Mouse (Mus musculus): ENCODE results near the gene Tmem189. TPM values are rescaled to one million over a fixed set of nuclear protein-coding genes. Genes with fewer than 3 reads are reported as not detected.

The Tmem189 gene
- polyA plus RNA-seq, 1 experiment from 2014 or later = 40.9 TPM

DNA sequence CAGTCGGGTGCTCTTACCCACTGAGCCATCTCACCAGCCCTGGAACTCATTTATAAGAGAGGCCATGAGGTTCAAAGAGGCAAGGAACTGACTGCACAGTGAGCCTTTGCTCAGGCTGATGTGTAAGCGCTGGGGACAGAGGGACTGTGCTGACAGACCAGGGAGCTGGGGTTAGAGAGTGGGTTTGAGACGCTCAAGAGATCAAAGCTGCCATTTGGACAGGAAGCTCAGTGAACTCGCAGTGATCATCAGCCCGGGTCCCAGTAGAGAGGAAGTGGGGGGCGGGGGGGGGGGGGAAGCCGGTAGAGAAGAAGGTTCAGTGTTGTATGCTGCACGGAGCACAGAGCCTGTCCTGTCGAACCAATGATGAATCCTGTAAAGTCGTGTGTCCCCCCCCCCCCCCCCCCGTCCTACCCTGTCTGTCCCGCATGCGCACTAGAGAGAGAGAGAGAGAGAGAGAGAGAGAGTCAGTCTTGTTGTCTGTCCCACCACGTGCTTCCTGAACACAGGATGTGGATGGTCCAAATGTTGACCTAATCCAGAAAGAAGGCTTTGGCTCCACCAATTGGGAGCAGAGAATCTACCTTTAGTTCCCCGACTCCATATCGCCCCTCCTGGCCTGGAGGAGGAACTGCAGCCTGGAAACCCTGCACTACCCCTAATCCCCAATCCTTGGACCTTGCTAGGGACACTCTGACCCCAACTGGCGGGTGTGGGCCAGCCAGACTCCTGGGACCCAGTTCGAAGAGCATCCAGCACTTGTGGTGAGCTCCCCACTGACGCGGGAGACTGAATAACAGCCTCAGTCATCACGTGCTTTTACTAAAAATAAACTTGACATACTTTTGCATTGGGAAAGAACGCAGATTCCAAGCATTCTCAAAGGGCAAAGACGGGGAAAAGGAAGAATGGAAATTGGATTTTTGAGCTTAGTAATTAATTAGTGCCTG lies 23.5 kb upstream of the Tmem189 start:
- ATAC-seq (ENCODE audit: insufficient number of reproducible peaks, insufficient read depth, low FRiP score, low read depth) = no peak
- Histone ChIP-seq H3K36me3 (ENCODE audit: control insufficient read depth, insufficient read depth, low read length) (no peaks in the 10 kb centered on the region), H3K9me3 (ENCODE audit: control insufficient read depth, low read length) (no peaks in the 10 kb centered on the region), H3K27me3 (ENCODE audit: control insufficient read depth, insufficient read depth, low read length) (no peaks in the 10 kb centered on the region), H3K4me2 (ENCODE audit: low read length) (no peak overlapping the region), H3K27ac (replicated peaks in 1 of 2; ENCODE audit: control insufficient read depth in 1 of 2, insufficient read depth in 1 of 2, low read depth in 2 of 2, low read length in 2 of 2) (peak overlapping the region; percentile 49 to 78; a peak in 3 of 4 replicates), H3K4me1 (ENCODE audit: control insufficient read depth in 2 of 2, insufficient read depth in 2 of 2, low read length in 2 of 2) (peaks cover 7% of the 10 kb centered on the region in 2 experiments; a peak in 3 of 4 replicates), H3K9ac (ENCODE audit: low read length) (no peak overlapping the region), H3K4me3 (ENCODE audit: control insufficient read depth in 1 of 2, insufficient read depth in 1 of 2, low read depth in 1 of 2, low read length in 2 of 2) (no peak overlapping the region)
- WGBS = 49% methylated on average over 19 of the region's 23 CpGs

DNA sequence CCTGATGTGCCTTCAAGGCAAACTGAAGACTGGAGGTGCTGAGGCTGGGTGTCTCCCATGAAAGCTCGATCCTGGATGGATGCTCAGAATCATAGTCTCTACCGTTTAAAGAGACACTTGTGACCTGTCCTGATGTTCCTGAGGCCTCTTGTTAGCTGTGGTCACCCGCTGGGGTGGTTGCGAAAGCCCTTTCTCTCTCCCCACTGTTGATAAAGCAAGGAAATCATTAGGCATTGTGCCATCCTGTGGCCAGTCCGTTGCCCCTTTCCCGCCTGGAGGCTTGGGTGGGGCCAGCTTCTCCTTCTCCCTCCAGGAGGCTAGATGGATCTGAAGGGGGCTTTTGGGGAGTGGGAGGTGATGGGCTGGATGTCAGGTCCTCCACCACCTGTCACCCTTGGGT lies 21.0 kb upstream of the Tmem189 start:
- H3K27ac ChIP-seq (replicated peaks in 1 of 2; ENCODE audit: control insufficient read depth in 1 of 2, insufficient read depth in 1 of 2, low read depth in 2 of 2, low read length in 2 of 2) = no peak overlapping the region
- no peak overlapping the region for H3K9ac ChIP-seq (ENCODE audit: low read length)
- no peak overlapping the region for H3K4me2 ChIP-seq (ENCODE audit: low read length)
- no peaks in the 10 kb centered on the region for H3K36me3 ChIP-seq (ENCODE audit: control insufficient read depth, insufficient read depth, low read length)
- no peak for ATAC-seq (ENCODE audit: insufficient number of reproducible peaks, insufficient read depth, low FRiP score, low read depth)
- no peak overlapping the region for H3K4me3 ChIP-seq (ENCODE audit: control insufficient read depth in 1 of 2, insufficient read depth in 1 of 2, low read depth in 1 of 2, low read length in 2 of 2)
- no peaks in the 10 kb centered on the region for H3K9me3 ChIP-seq (ENCODE audit: control insufficient read depth, low read length)
- WGBS = 70% methylated on average over 6 of the region's 6 CpGs
- H3K4me1 ChIP-seq (ENCODE audit: control insufficient read depth in 2 of 2, insufficient read depth in 2 of 2, low read length in 2 of 2) = peaks cover 15 to 16% of the 10 kb centered on the region in 2 experiments
- H3K27me3 ChIP-seq (ENCODE audit: control insufficient read depth, insufficient read depth, low read length) = no peaks in the 10 kb centered on the region

DNA sequence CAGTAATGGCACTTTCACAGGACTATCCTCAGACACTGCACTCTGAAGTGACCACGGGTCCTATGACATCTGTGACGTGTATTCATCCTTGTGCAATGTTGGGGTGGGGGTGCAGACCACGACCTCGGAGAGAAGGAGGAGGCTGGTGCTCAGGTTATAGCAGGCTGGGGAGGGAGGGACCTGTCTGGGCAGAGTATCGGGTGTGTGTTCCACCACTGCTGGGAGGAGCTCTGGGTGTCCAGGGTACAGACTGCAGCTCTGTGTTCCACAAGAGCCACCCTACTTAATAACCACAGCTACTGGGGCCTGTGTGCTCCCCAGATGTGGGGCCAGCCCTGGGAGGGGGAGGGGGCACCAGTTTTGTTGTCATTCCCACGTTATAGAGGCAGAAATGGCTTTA lies 20.3 kb upstream of the Tmem189 start:
- Histone ChIP-seq H3K9me3 (ENCODE audit: control insufficient read depth, low read length) (no peaks in the 10 kb centered on the region), H3K4me2 (ENCODE audit: low read length) (no peak overlapping the region), H3K4me3 (ENCODE audit: control insufficient read depth in 1 of 2, insufficient read depth in 1 of 2, low read depth in 1 of 2, low read length in 2 of 2) (no peak overlapping the region), H3K27ac (replicated peaks in 1 of 2; ENCODE audit: control insufficient read depth in 1 of 2, insufficient read depth in 1 of 2, low read depth in 2 of 2, low read length in 2 of 2) (no peak overlapping the region), H3K9ac (ENCODE audit: low read length) (no peak overlapping the region), H3K27me3 (ENCODE audit: control insufficient read depth, insufficient read depth, low read length) (no peaks in the 10 kb centered on the region), H3K4me1 (ENCODE audit: control insufficient read depth in 2 of 2, insufficient read depth in 2 of 2, low read length in 2 of 2) (peaks cover 15 to 16% of the 10 kb centered on the region in 2 experiments), H3K36me3 (ENCODE audit: control insufficient read depth, insufficient read depth, low read length) (no peaks in the 10 kb centered on the region)
- 78% methylated on average over 6 of the region's 6 CpGs for WGBS
- no peak for ATAC-seq (ENCODE audit: insufficient number of reproducible peaks, insufficient read depth, low FRiP score, low read depth)

DNA sequence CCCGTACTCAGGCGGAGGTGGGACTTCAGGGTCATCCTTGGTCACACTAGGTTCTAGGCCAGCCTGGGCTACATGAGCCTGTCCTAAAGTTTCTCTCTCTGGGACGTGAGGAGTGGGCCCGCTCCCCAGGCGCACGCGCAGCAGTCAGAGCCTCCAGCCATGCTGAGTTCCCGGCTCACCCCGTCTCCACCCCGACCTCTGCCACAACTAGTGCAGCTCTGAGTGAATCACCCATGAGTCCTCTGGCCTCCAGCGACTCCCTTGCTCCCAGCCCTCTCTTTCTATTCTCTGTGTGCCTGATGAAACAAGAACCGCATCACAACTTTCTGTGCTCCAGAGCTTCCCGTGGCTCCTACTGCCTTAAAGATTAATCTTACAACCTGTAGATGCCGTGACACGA lies 18.8 kb upstream of the Tmem189 start:
- Histone ChIP-seq H3K4me3 (ENCODE audit: control insufficient read depth in 1 of 2, insufficient read depth in 1 of 2, low read depth in 1 of 2, low read length in 2 of 2) (no peak overlapping the region), H3K4me2 (ENCODE audit: low read length) (no peak overlapping the region), H3K9me3 (ENCODE audit: control insufficient read depth, low read length) (no peaks in the 10 kb centered on the region), H3K4me1 (ENCODE audit: control insufficient read depth in 2 of 2, insufficient read depth in 2 of 2, low read length in 2 of 2) (peaks cover 10 to 12% of the 10 kb centered on the region in 2 experiments), H3K27ac (replicated peaks in 1 of 2; ENCODE audit: control insufficient read depth in 1 of 2, insufficient read depth in 1 of 2, low read depth in 2 of 2, low read length in 2 of 2) (no peak overlapping the region), H3K36me3 (ENCODE audit: control insufficient read depth, insufficient read depth, low read length) (no peaks in the 10 kb centered on the region), H3K27me3 (ENCODE audit: control insufficient read depth, insufficient read depth, low read length) (no peaks in the 10 kb centered on the region), H3K9ac (ENCODE audit: low read length) (no peak overlapping the region)
- 57% methylated on average over 15 of the region's 15 CpGs for WGBS
- no peak for ATAC-seq (ENCODE audit: insufficient number of reproducible peaks, insufficient read depth, low FRiP score, low read depth)

DNA sequence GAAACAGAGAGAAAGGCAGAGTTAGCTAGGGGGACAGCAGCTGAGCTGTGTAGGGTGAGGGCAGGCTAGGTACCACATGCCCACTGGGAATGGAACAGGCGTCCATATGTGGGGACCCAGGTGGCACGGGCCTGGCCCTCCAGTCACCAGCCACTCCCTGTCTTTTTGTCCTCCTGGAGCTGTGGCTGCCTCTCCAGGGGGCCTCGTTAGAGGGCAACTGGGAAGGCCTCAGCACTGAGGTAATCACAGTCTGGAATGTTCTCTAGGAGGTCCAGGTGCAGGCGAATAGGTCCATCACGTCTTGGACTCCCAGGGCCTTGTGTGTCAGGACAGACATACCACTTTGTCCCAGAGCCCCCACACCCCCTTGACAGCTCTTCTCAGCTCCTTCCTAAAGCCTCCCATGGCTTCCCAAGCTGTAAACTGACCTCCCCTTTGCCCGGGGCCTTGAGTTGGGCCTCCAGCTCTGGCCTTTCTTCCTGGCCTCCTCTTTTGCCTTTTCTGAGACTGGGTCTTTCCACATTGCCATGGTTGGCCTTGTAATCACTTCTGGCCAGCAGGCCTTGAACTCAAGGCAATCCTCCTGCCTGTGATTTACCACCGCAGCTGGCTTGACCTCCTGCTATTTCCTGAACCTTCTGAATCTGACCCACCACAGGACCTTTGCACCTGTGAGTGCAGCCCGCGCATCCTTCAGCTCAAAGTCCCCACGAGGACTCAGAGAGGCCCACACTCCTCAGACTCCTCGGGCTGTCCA lies 16.7 kb upstream of the Tmem189 start:
- Histone ChIP-seq H3K9ac (ENCODE audit: low read length) (0 out of 2 replicates have a peak overlapping the region, but pooled peaks have one; percentile 30), H3K27me3 (ENCODE audit: control insufficient read depth, insufficient read depth, low read length) (no peaks in the 10 kb centered on the region), H3K36me3 (ENCODE audit: control insufficient read depth, insufficient read depth, low read length) (no peaks in the 10 kb centered on the region), H3K4me3 (ENCODE audit: control insufficient read depth in 1 of 2, insufficient read depth in 1 of 2, low read depth in 1 of 2, low read length in 2 of 2) (no peak overlapping the region), H3K4me1 (ENCODE audit: control insufficient read depth in 2 of 2, insufficient read depth in 2 of 2, low read length in 2 of 2) (peaks cover 8 to 9% of the 10 kb centered on the region in 2 experiments), H3K27ac (replicated peaks in 1 of 2; ENCODE audit: control insufficient read depth in 1 of 2, insufficient read depth in 1 of 2, low read depth in 2 of 2, low read length in 2 of 2) (no peak overlapping the region), H3K9me3 (ENCODE audit: control insufficient read depth, low read length) (no peaks in the 10 kb centered on the region), H3K4me2 (ENCODE audit: low read length) (no peak overlapping the region)
- no peak for ATAC-seq (ENCODE audit: insufficient number of reproducible peaks, insufficient read depth, low FRiP score, low read depth)
- WGBS = 67% methylated on average over 11 of the region's 11 CpGs

DNA sequence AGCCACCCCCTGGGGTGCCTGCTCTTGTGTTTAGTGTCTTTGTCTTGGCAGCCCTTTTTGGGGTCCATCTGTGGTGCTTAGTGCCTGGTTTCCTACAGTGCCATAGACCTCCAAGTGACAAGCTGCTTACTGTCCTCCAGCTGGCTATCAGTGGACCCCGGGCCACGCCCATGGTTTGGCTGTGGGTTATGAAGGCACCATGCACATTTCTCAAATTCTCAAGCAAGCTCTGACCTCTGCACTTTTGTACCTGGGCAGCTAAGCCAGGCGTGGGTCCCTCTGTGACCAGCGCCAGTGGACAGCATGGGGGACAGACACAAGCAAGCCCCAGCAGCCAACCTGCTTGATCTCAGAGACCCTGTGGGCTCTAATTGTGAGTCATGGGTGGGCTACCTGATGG lies 14.8 kb upstream of the Tmem189 start:
- no peaks in the 10 kb centered on the region for H3K27me3 ChIP-seq (ENCODE audit: control insufficient read depth, insufficient read depth, low read length)
- H3K36me3 ChIP-seq (ENCODE audit: control insufficient read depth, insufficient read depth, low read length) = no peaks in the 10 kb centered on the region
- H3K9me3 ChIP-seq (ENCODE audit: control insufficient read depth, low read length) = no peaks in the 10 kb centered on the region
- H3K4me3 ChIP-seq (ENCODE audit: control insufficient read depth in 1 of 2, insufficient read depth in 1 of 2, low read depth in 1 of 2, low read length in 2 of 2) = no peak overlapping the region
- ATAC-seq (ENCODE audit: insufficient number of reproducible peaks, insufficient read depth, low FRiP score, low read depth) = no peak
- 84% methylated on average over 4 of the region's 4 CpGs for WGBS
- no peak overlapping the region for H3K9ac ChIP-seq (ENCODE audit: low read length)
- H3K4me2 ChIP-seq (ENCODE audit: low read length) = no peak overlapping the region
- peaks cover 8 to 9% of the 10 kb centered on the region in 2 experiments for H3K4me1 ChIP-seq (ENCODE audit: control insufficient read depth in 2 of 2, insufficient read depth in 2 of 2, low read length in 2 of 2)
- H3K27ac ChIP-seq (replicated peaks in 1 of 2; ENCODE audit: control insufficient read depth in 1 of 2, insufficient read depth in 1 of 2, low read depth in 2 of 2, low read length in 2 of 2) = no peak overlapping the region

DNA sequence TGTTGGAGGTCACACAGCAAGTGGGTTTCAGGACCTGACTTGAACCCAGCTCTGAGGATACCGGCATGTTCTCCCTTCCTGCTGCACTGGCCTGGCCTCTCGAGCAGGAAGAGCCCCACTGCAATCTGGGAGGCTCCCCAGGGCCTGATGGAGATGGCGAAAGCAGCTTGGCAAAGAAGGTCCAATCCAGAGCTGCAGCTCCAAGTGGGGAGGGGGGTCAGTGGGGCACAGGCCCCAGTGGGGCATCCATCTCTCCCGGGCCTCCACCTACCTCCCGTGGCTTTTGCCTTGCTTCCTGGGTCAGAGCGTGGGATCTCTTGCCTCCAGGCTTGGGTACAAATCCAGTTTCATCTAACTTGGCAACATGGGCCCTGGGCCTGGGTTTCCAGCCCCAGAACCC lies 12.5 kb upstream of the Tmem189 start:
- peaks cover 14 to 21% of the 10 kb centered on the region in 2 experiments for H3K4me1 ChIP-seq (ENCODE audit: control insufficient read depth in 2 of 2, insufficient read depth in 2 of 2, low read length in 2 of 2)
- no peaks in the 10 kb centered on the region for H3K36me3 ChIP-seq (ENCODE audit: control insufficient read depth, insufficient read depth, low read length)
- H3K4me2 ChIP-seq (ENCODE audit: low read length) = no peak overlapping the region
- H3K9ac ChIP-seq (ENCODE audit: low read length) = no peak overlapping the region
- no peak overlapping the region for H3K27ac ChIP-seq (replicated peaks in 1 of 2; ENCODE audit: control insufficient read depth in 1 of 2, insufficient read depth in 1 of 2, low read depth in 2 of 2, low read length in 2 of 2)
- no peak overlapping the region for H3K4me3 ChIP-seq (ENCODE audit: control insufficient read depth in 1 of 2, insufficient read depth in 1 of 2, low read depth in 1 of 2, low read length in 2 of 2)
- ATAC-seq (ENCODE audit: insufficient number of reproducible peaks, insufficient read depth, low FRiP score, low read depth) = no peak
- H3K27me3 ChIP-seq (ENCODE audit: control insufficient read depth, insufficient read depth, low read length) = no peaks in the 10 kb centered on the region
- WGBS = 79% methylated on average over 6 of the region's 6 CpGs
- H3K9me3 ChIP-seq (ENCODE audit: control insufficient read depth, low read length) = no peaks in the 10 kb centered on the region

All from heart, embryonic 14.5 days (tissue).